Mouse (Mus musculus) ES-E14 (cell line): Measurements from ENCODE around the gene Utp14a. TPM values are rescaled to one million over a fixed set of nuclear protein-coding genes. Genes with fewer than 3 reads are reported as not detected.
A peak's percentile ranks its signal among the peaks of the same experiment; 100 is the strongest.

Experiments used
- DNase-seq: peaks from one replicate; pipeline ENCODE4 v3.0.0-alpha.2; 2013; ENCODE audit warnings: low read depth, low spot score
- H3K27ac ChIP-seq: 2 replicates; pipeline ENCODE4 v1.5.1; 2012; ENCODE audit warnings: low read depth, mild to moderate bottlenecking, low read length, moderate library complexity, mixed read lengths; ENCODE audit not compliant: poor library complexity, insufficient read depth, severe bottlenecking
- H3K36me3 ChIP-seq: 2 replicates; pipeline ENCODE4 v1.6.1; 2012; ENCODE audit warnings: mild to moderate bottlenecking, low read length, moderate library complexity, mixed read lengths; ENCODE audit not compliant: control insufficient read depth, poor library complexity, insufficient read depth, severe bottlenecking
- H3K4me1 ChIP-seq, 2 experiments: fragments of 150-350 bp in 1 of 2; sonication (generic) in 1 of 2; 2 replicates each; pipeline ENCODE4 v1.6.1; 2012; ENCODE audit warnings: low read length in 2 of 2, mild to moderate bottlenecking in 1 of 2, mixed read lengths in 1 of 2; ENCODE audit not compliant: control insufficient read depth in 2 of 2, insufficient read depth in 2 of 2, poor library complexity in 1 of 2
- H3K4me3 ChIP-seq, 2 experiments: fragments of 150-350 bp in 1 of 2; sonication (generic) in 1 of 2; 2 replicates each; pipeline ENCODE4 v1.5.1; 2012; ENCODE audit warnings: low read length in 2 of 2, low read depth in 1 of 2, mild to moderate bottlenecking in 1 of 2, mixed read lengths in 1 of 2; ENCODE audit not compliant: insufficient read depth in 1 of 2, poor library complexity in 1 of 2, severe bottlenecking in 1 of 2
- H3K9ac ChIP-seq: 2 replicates; pipeline ENCODE4 v1.6.1; 2012; ENCODE audit warnings: low read depth, mild to moderate bottlenecking, low read length, mixed read lengths; ENCODE audit not compliant: poor library complexity, insufficient read depth, severe bottlenecking
- H3K9me3 ChIP-seq: fragments of 150-350 bp; sonication (generic); 2 replicates; pipeline ENCODE4 v1.6.1; 2012; ENCODE audit warnings: low read depth, mild to moderate bottlenecking, low read length; ENCODE audit not compliant: control insufficient read depth, insufficient read depth
- CHD2 ChIP-seq: IDR thresholded peaks from 2 replicates; pipeline ENCODE4 v1.6.1; 2014; ENCODE audit warnings: mild to moderate bottlenecking, low read depth, low read length, inconsistent platforms
- HCFC1 ChIP-seq: IDR thresholded peaks from 2 replicates; pipeline ENCODE4 v1.6.1; 2012; ENCODE audit warnings: low read length, inconsistent platforms, borderline replicate concordance; ENCODE audit not compliant: insufficient read depth
- MAFK ChIP-seq: IDR thresholded peaks from 2 replicates; pipeline ENCODE4 v1.6.1; 2014; ENCODE audit warnings: mild to moderate bottlenecking, low read depth, low read length, inconsistent platforms; ENCODE audit not compliant: insufficient read depth
- ZC3H11A ChIP-seq: IDR thresholded peaks from 2 replicates; pipeline ENCODE4 v1.6.1; 2012; ENCODE audit warnings: low read depth, mild to moderate bottlenecking, inconsistent platforms, low read length, borderline replicate concordance
- ZNF384 ChIP-seq: IDR thresholded peaks from 2 replicates; pipeline ENCODE4 v1.6.1; 2012; ENCODE audit warnings: low read depth, low read length, inconsistent platforms
- in situ Hi-C, 2 experiments: fragments of 600-800 bp; cut with MboI; formaldehyde crosslinking; loops; one replicate each; pipeline ENCODE4 v1.15.1; 2025; ENCODE audit warnings: low sequenced_read_pairs in 2 of 2, inconsistent platforms in 1 of 2; ENCODE audit not compliant: unreplicated experiment in 2 of 2
- total RNA-seq: library from RNA; depleted of rRNA; stranded (reverse); fragments of 300-350 nt; gene quantifications from 2 replicates; pipeline ENCODE4 v1.2.3, GENCODE M21; 2012

Gene Utp14a
- total RNA-seq, 1 experiment: 57.7 TPM

GRCm38 (mm10) chrX:48257011-48257410, 349 bp downstream of the Utp14a start:
- Histone ChIP-seq H3K4me3 (peak overlapping the region; percentile 74 to 81), H3K4me1 (peaks cover 0 to 4% of the 10 kb centered on the region in 2 experiments; a peak in 2 of 4 replicates), H3K9me3 (0 out of 2 replicates have a peak, but pooled peaks cover 3% of the 10 kb centered on the region), H3K9ac (peak overlapping the region; percentile 90), H3K27ac (peak overlapping the region; percentile 53; the same call in 1 of the 2 replicates), H3K36me3 (peaks cover 8% of the 10 kb centered on the region)
- TF ChIP-seq ZC3H11A (no peak), ZNF384 (no peak), CHD2 (no peak), MAFK (no peak), HCFC1 (no peak)
- in situ Hi-C loops: no loop called here
- DNase-seq: no peak

DNA sequence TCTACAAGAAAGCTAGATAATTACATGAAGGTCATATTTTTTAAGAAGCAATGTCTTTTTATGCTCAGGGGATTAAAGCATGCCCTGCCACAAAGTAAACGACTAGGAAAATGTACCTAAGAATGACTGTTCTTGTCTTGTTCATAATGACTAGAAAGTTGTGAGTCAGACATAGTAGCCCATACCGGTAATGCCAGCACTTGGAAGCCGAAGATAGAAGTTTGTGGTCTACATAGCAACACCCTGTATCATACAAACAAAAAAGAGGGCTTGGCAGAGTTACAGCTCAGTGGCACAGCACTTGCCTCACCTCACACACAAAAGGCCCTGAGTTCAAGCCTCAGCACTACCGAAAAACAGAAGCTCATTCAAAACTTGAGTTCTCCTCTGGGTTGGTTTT, 15.0 kb downstream of the Utp14a start:
- TF ChIP-seq MAFK: no peak
- no peak for TF ChIP-seq CHD2

GRCm38 (mm10) chrX:48274634-48275033, 18.0 kb downstream of the Utp14a start:
- Histone ChIP-seq H3K4me1 (0 out of 4 replicates have a peak, but pooled peaks cover 0 to 2% of the 10 kb centered on the region in 2 experiments), H3K4me3 (no peak overlapping the region), H3K36me3 (peaks cover 38% of the 10 kb centered on the region), H3K9ac (no peak overlapping the region), H3K9me3 (no peaks in the 10 kb centered on the region), H3K27ac (no peak overlapping the region)
- in situ Hi-C loops: no loop called here
- no peak for DNase-seq
- TF ChIP-seq HCFC1: no peak
- no peak for TF ChIP-seq ZC3H11A
- no peak for TF ChIP-seq MAFK
- no peak for TF ChIP-seq CHD2
- TF ChIP-seq ZNF384: no peak

More for the DNA sequence above, 15.0 kb downstream of the Utp14a start:
- H3K4me1 ChIP-seq: 0 out of 4 replicates have a peak, but pooled peaks cover 0 to 2% of the 10 kb centered on the region in 2 experiments
- H3K27ac ChIP-seq: no peak overlapping the region
- no peak for DNase-seq
- H3K9ac ChIP-seq: no peak overlapping the region
- in situ Hi-C loops: no loop called here
- peaks cover 26% of the 10 kb centered on the region for H3K36me3 ChIP-seq
- no peaks in the 10 kb centered on the region for H3K9me3 ChIP-seq
- no peak overlapping the region for H3K4me3 ChIP-seq

- H3K36me3 ChIP-seq: peaks cover 35% of the 10 kb centered on the region
- no peak overlapping the region for H3K27ac ChIP-seq
- in situ Hi-C loops: no loop called here
- TF ChIP-seq HCFC1 (no peak), CHD2 (no peak), MAFK (no peak), ZNF384 (no peak), ZC3H11A (no peak)
- H3K4me1 ChIP-seq: no peaks in the 10 kb centered on the region
- no peak for DNase-seq
- no peak overlapping the region for H3K9ac ChIP-seq
- H3K9me3 ChIP-seq: no peaks in the 10 kb centered on the region
- no peak overlapping the region for H3K4me3 ChIP-seq
Observed at GRCm38 (mm10) chrX:48278103-48278502, 21.4 kb downstream of the Utp14a start.

- Histone ChIP-seq H3K27ac (0 out of 2 replicates have a peak overlapping the region, but pooled peaks have one; percentile 25), H3K4me3 (peak overlapping the region; percentile 92 to 93), H3K36me3 (peaks cover 2% of the 10 kb centered on the region), H3K4me1 (peaks cover 0 to 3% of the 10 kb centered on the region in 2 experiments; a peak in 1 of 4 replicates), H3K9me3 (no peaks in the 10 kb centered on the region), H3K9ac (peak overlapping the region; percentile 71; the same call in 1 of the 2 replicates)
- no peak for DNase-seq
- in situ Hi-C loops: no loop called here
- TF ChIP-seq ZNF384 (peak; percentile 95), HCFC1 (no peak), MAFK (no peak), ZC3H11A (no peak), CHD2 (no peak)
Observed at GRCm38 (mm10) chrX:48284386-48285005, 27.8 kb downstream of the Utp14a start.
